Mouse (Mus musculus) gastrocnemius, postnatal 36 days (tissue): ENCODE results near the gene Bcl2a1d. TPM values are rescaled to one million over a fixed set of nuclear protein-coding genes. Genes with fewer than 3 reads are reported as not detected.
"Not testable (repeated sequence)": the region's sequence is repeated elsewhere in the genome, so short reads cannot be mapped to it uniquely, and the experiment has no call there.

Source experiments
- DNase-seq, 2 experiments: peaks; one replicate each; pipeline ENCODE4 v3.0.0; 2022
- intact Hi-C: fragments of 180-260 bp; cut with DNase I; formaldehyde crosslinking; loops from one replicate; pipeline ENCODE4 v1.15.1; 2025
- total RNA-seq, 2 experiments: library from RNA; stranded (reverse); gene quantifications; 2 replicates each; pipeline ENCODE4 v1.2.3; 2021

Gene Bcl2a1d
- total RNA-seq, 2 experiments from 2014 or later, result not detected

DNA sequence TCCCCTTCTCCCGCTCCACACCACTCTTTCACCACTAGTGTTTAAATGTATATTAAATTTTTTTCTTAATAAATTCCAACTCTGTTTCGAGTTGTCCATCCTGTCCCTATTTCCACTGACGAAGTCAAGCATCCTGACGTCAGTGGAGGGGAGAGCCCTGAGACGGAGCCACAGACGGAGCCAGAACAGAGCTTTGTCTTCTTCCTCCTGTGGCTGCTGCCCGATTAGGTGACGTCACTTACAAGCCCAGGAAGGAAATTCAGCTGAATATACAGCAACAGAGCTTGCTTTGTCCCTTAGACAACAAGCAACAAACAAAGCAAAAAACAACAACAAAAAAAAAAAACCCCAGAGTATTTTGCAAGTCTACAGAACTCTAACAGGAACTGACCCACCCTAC, 26.6 kb downstream of the Bcl2a1d start:
- DNase-seq, intact Hi-C loops: not testable (repeated sequence)

DNA sequence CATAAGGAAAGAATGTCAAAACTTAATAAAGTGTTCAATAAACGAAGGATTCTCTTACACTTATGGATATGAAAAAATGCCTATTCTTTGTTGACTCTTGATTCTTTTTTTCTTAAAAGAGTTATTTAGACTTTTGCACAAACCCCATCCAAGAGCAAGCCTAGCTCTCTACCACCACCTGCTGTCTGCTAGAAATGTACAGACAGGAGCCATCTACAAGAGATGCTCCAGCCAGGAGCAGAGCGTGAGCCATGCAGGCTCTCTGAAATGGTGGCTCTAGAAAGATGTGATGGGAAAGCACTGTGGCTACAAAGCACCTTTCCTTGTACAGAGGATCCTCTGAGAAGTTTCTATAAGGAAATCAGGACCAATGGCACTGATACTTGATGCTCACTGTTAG, 33.0 kb downstream of the Bcl2a1d start:
- intact Hi-C loops, DNase-seq: not testable (repeated sequence)

DNA sequence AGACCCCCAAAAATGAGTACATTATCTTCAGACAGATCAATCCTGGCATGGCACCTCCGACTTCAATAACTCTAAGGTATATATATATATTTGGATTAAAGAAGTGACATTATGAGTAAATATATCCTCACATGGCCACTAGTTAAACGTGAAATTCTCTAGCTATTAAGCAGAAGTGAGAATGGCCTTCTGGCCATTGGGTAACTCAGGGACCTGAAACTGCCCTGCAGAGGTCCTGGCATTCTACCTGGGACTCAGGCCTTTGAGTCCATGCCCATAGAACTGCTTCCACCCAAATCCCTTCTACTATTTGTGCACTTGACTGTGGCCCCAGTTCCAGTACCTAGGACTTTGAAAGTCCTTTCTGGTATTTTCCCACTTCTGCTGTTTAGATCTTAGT, 40.4 kb downstream of the Bcl2a1d start:
- intact Hi-C loops, DNase-seq: not testable (repeated sequence)

DNA sequence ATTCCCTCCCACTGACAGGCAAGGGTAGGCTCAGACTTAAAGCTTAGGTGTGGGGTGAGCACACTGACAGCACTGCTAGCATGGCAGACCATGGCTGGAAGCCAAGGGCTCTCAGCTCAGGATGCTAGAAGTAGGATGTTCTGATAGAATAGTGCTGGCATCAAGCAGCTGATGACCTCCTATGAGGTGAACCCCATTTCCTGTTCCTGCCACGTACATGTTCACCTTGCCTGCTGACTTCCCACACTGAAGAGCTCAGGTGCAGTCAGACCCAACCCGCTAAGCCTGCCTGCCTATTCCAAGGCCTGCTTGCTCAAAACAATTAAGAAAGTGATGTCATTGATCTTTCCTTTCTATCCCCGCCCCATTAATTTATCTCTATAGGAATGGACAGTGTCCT, 42.3 kb downstream of the Bcl2a1d start:
- intact Hi-C loops, DNase-seq: not testable (repeated sequence)

DNA sequence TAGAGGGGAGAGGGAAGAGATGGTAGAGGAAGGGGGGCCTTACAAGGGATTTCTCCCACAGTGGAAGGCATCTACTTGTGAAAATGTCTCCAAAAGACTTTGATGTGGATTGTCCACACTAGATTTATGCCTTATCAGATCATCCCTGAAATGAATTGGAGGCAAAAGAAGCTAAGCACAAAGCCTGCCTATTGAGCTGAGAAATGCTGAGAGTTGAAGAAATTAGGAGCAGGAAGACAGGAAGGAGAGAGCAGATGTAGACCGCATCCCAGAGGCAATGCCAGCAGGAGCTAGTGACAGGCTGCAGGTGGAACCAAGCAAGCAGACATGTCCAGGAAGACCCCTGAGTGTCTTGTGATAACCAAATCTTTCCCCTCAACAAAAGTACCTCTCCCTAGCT, 45.0 kb downstream of the Bcl2a1d start:
- intact Hi-C loops, DNase-seq: not testable (repeated sequence)

Other genes starting within 250 kb of the Bcl2a1d start
- gene Syncrip, start 249.3 kb downstream of the Bcl2a1d start, total RNA-seq, result 10 to 100 TPM; 34.9 to 55.0 TPM
- gene Zfp949, start 183.9 kb downstream of the Bcl2a1d start, total RNA-seq, result 1 to 10 TPM; 9.4 TPM
- under 1 TPM; 0.13 to 0.27 TPM for gene Trim43a, start 151.0 kb downstream of the Bcl2a1d start, total RNA-seq
- 10 to 100 TPM in 1 of 2 experiments, 1 to 10 TPM in 1; 9.3 to 11.0 TPM for gene Mthfsl, start 11.6 kb downstream of the Bcl2a1d start, total RNA-seq
- not detected for gene Trim43c, start 107.2 kb upstream of the Bcl2a1d start, total RNA-seq
- not detected for gene Bcl2a1a, start 225.0 kb upstream of the Bcl2a1d start, total RNA-seq